Mouse (Mus musculus): ENCODE data around the gene Ahnak. TPM values are rescaled to one million over a fixed set of nuclear protein-coding genes. Genes with fewer than 3 reads are reported as not detected.
A peak's percentile ranks its signal among the peaks of the same experiment; 100 is the strongest.

Ahnak gene
- polyA plus RNA-seq, 1 experiment from 2014 or later = 31.0 TPM

- Histone ChIP-seq H3K27me3 (ENCODE audit: control insufficient read depth, insufficient read depth, low read depth, low read length) (no peaks in the 10 kb centered on the region), H3K4me3 (ENCODE audit: low read length) (no peak overlapping the region), H3K9ac (ENCODE audit: low read length) (no peak overlapping the region), H3K36me3 (ENCODE audit: control insufficient read depth, insufficient read depth, low read length) (peaks cover 56% of the 10 kb centered on the region), H3K9me3 (ENCODE audit: control insufficient read depth, low read length) (no peaks in the 10 kb centered on the region), H3K4me2 (ENCODE audit: low read depth, low read length) (no peak overlapping the region), H3K4me1 (replicated peaks; ENCODE audit: control insufficient read depth, insufficient read depth, low read length) (peaks cover 23% of the 10 kb centered on the region), H3K27ac (ENCODE audit: low read length) (no peak overlapping the region)
- 85% methylated on average over 7 of the region's 7 CpGs for WGBS
- ATAC-seq (ENCODE audit: low read depth) = no peak
Measured at GRCm38 (mm10) chr19:8946929-8947328, 42.2 kb upstream of the Ahnak start.

DNA sequence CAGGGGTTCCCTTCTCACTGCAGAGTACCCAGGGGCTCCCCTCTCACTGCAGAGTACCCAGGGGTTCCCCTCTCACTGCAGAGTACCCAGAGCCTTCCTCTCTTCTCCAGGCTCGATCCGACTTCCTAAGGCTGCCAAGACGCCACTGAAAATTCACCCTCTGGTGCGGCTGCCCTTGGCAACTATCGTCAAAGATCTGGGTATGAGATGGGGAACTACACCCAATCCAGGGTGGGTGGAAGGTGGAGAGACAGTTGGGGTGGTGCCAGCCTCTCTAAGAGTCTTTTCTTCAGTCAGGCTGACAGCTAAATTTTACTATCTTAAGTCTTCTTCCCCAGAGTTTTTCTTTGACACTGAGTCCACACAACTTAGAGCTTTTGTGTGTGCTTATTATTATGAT is 38.9 kb upstream of the Ahnak start:
- H3K4me2 ChIP-seq (ENCODE audit: low read depth, low read length) = no peak overlapping the region
- no peak overlapping the region for H3K9ac ChIP-seq (ENCODE audit: low read length)
- H3K36me3 ChIP-seq (ENCODE audit: control insufficient read depth, insufficient read depth, low read length) = peaks cover 53% of the 10 kb centered on the region
- H3K4me1 ChIP-seq (replicated peaks; ENCODE audit: control insufficient read depth, insufficient read depth, low read length) = peaks cover 12% of the 10 kb centered on the region
- 90% methylated on average over 5 of the region's 5 CpGs for WGBS
- no peaks in the 10 kb centered on the region for H3K27me3 ChIP-seq (ENCODE audit: control insufficient read depth, insufficient read depth, low read depth, low read length)
- H3K27ac ChIP-seq (ENCODE audit: low read length) = no peak overlapping the region
- ATAC-seq (ENCODE audit: low read depth) = no peak
- H3K9me3 ChIP-seq (ENCODE audit: control insufficient read depth, low read length) = no peaks in the 10 kb centered on the region
- no peak overlapping the region for H3K4me3 ChIP-seq (ENCODE audit: low read length)

DNA sequence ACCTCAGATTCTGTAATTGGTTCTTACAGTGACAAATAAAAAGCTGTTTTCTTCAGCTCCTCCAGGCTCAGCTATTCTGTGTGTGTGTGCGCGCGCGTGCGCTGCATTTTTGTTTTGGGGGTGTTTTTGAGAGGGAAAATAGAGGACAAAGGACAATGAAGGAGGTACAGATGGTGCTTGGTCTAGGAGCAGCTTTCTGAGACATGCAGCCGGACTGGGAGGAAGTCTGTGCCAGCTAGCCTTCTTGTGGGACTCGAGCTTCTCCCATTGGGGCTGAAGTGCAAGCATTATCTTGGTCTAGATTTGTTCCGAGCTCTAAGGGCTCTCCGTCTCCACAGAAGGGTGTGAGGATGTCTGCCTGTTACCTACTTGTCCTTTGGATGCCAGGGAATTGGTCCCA is 36.8 kb upstream of the Ahnak start:
- Histone ChIP-seq H3K9me3 (ENCODE audit: control insufficient read depth, low read length) (no peaks in the 10 kb centered on the region), H3K36me3 (ENCODE audit: control insufficient read depth, insufficient read depth, low read length) (peaks cover 46% of the 10 kb centered on the region), H3K4me1 (replicated peaks; ENCODE audit: control insufficient read depth, insufficient read depth, low read length) (peaks cover 11% of the 10 kb centered on the region), H3K9ac (ENCODE audit: low read length) (no peak overlapping the region), H3K27me3 (ENCODE audit: control insufficient read depth, insufficient read depth, low read depth, low read length) (no peaks in the 10 kb centered on the region), H3K27ac (ENCODE audit: low read length) (no peak overlapping the region), H3K4me2 (ENCODE audit: low read depth, low read length) (no peak overlapping the region), H3K4me3 (ENCODE audit: low read length) (no peak overlapping the region)
- no peak for ATAC-seq (ENCODE audit: low read depth)
- 89% methylated on average over 9 of the region's 9 CpGs for WGBS

DNA sequence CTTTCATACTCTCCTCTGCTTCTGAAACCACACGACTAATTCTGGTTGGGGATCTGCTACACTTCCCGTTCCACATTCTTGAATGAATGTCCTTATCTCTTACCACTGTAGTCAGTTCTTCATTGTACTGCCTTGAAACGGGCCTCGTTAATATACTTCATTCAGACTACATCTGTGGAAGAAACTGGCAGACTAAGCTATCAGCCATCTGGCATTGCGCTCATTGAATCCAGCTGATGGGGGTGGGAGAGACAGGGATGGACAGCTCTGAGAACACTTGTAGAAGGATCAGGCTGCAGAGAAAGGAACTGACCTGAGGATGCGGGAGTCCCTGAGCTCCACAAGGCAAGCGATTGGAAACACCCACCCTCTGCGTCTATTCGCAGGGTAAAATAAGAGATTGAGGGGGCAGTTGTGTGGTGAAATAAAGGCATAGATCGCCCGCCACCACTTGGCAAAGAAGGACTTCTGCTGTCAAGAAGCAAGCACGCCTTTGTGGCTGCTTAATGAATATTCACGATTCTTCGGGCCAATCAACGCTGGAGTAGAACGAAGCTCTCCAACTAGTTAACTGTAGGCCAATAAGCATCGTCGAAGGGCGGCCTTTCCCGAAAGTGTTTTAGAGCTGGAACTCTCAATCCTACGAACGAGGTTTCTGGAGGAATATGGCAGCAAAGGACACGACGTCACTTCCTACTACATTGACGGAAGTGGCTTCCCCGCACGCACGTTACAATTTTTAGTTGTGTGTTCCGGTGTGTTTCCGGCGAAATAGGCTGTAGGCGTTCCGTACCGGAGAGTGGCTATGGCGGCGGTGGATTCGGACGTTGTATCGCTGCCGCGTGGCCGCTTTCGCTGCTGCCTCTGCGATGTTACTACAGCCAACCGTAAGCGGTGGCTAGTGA is 35.7 kb upstream of the Ahnak start, which contains the start of gene Tut1:
Gene Tut1 (plus strand): TSS at position 713 of the 905 bp plus-strand sequence.
- H3K4me2 ChIP-seq (ENCODE audit: low read depth, low read length) = peak within 1 kb of the TSS; percentile 71
- WGBS = 2% methylated on average over 46 of the region's 46 CpGs
- peaks cover 41% of the 10 kb centered on the region for H3K36me3 ChIP-seq (ENCODE audit: control insufficient read depth, insufficient read depth, low read length)
- peak; percentile 95 for ATAC-seq (ENCODE audit: low read depth)
- H3K9ac ChIP-seq (ENCODE audit: low read length) = peak within 1 kb of the TSS; percentile 81
- H3K4me3 ChIP-seq (ENCODE audit: low read length) = peak within 1 kb of the TSS; percentile 79
- H3K27me3 ChIP-seq (ENCODE audit: control insufficient read depth, insufficient read depth, low read depth, low read length) = no peaks in the 10 kb centered on the region
- H3K27ac ChIP-seq (ENCODE audit: low read length) = peak within 1 kb of the TSS; percentile 76
- no peaks in the 10 kb centered on the region for H3K9me3 ChIP-seq (ENCODE audit: control insufficient read depth, low read length)
- peaks cover 11% of the 10 kb centered on the region for H3K4me1 ChIP-seq (replicated peaks; ENCODE audit: control insufficient read depth, insufficient read depth, low read length)

- no peak for ATAC-seq (ENCODE audit: low read depth)
- Histone ChIP-seq H3K27ac (ENCODE audit: low read length) (peak overlapping the region; percentile 76), H3K36me3 (ENCODE audit: control insufficient read depth, insufficient read depth, low read length) (peaks cover 37% of the 10 kb centered on the region), H3K4me2 (ENCODE audit: low read depth, low read length) (peak overlapping the region; percentile 71), H3K4me3 (ENCODE audit: low read length) (peak overlapping the region; percentile 79), H3K9ac (ENCODE audit: low read length) (peak overlapping the region; percentile 81), H3K27me3 (ENCODE audit: control insufficient read depth, insufficient read depth, low read depth, low read length) (no peaks in the 10 kb centered on the region), H3K4me1 (replicated peaks; ENCODE audit: control insufficient read depth, insufficient read depth, low read length) (peaks cover 11% of the 10 kb centered on the region), H3K9me3 (ENCODE audit: control insufficient read depth, low read length) (no peaks in the 10 kb centered on the region)
- 5% methylated on average over 9 of the region's 9 CpGs for WGBS
Measured at GRCm38 (mm10) chr19:8954171-8954570, 34.9 kb upstream of the Ahnak start.

GRCm38 (mm10) chr19:8962256-8962655 is 26.8 kb upstream of the Ahnak start:
- peaks cover 55% of the 10 kb centered on the region for H3K36me3 ChIP-seq (ENCODE audit: control insufficient read depth, insufficient read depth, low read length)
- H3K27ac ChIP-seq (ENCODE audit: low read length) = no peak overlapping the region
- no peaks in the 10 kb centered on the region for H3K9me3 ChIP-seq (ENCODE audit: control insufficient read depth, low read length)
- ATAC-seq (ENCODE audit: low read depth) = no peak
- H3K9ac ChIP-seq (ENCODE audit: low read length) = no peak overlapping the region
- H3K27me3 ChIP-seq (ENCODE audit: control insufficient read depth, insufficient read depth, low read depth, low read length) = no peaks in the 10 kb centered on the region
- H3K4me2 ChIP-seq (ENCODE audit: low read depth, low read length) = no peak overlapping the region
- 83% methylated on average over 2 of the region's 2 CpGs for WGBS
- peaks cover 8% of the 10 kb centered on the region for H3K4me1 ChIP-seq (replicated peaks; ENCODE audit: control insufficient read depth, insufficient read depth, low read length)
- no peak overlapping the region for H3K4me3 ChIP-seq (ENCODE audit: low read length)

DNA sequence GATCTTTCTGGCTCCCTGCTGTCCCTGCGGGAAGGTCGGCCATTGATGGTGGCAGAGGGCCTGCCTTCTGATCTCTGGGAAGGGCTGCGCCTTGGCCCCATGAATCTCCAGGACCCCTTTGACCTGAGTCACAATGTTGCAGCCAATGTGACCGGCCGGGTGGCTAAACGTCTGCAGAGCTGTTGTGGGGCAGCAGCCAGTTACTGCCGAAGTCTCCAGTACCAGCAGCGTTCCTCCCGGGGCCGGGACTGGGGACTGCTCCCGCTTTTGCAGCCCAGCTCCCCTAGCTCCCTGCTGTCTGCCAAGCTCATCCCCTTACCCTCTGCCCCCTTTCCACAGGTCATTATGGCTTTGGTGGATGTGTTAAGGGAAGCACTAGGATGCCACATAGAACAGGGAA is 24.0 kb upstream of the Ahnak start:
- H3K4me1 ChIP-seq (replicated peaks; ENCODE audit: control insufficient read depth, insufficient read depth, low read length) = peaks cover 13% of the 10 kb centered on the region
- WGBS = 87% methylated on average over 11 of the region's 11 CpGs
- peaks cover 49% of the 10 kb centered on the region for H3K36me3 ChIP-seq (ENCODE audit: control insufficient read depth, insufficient read depth, low read length)
- H3K4me2 ChIP-seq (ENCODE audit: low read depth, low read length) = no peak overlapping the region
- H3K27me3 ChIP-seq (ENCODE audit: control insufficient read depth, insufficient read depth, low read depth, low read length) = no peaks in the 10 kb centered on the region
- H3K4me3 ChIP-seq (ENCODE audit: low read length) = no peak overlapping the region; the same call in 1 of the 2 replicates
- H3K9ac ChIP-seq (ENCODE audit: low read length) = no peak overlapping the region; the same call in 1 of the 2 replicates
- no peak for ATAC-seq (ENCODE audit: low read depth)
- H3K9me3 ChIP-seq (ENCODE audit: control insufficient read depth, low read length) = no peaks in the 10 kb centered on the region
- H3K27ac ChIP-seq (ENCODE audit: low read length) = peak overlapping the region; percentile 98; the same call in 1 of the 2 replicates

DNA sequence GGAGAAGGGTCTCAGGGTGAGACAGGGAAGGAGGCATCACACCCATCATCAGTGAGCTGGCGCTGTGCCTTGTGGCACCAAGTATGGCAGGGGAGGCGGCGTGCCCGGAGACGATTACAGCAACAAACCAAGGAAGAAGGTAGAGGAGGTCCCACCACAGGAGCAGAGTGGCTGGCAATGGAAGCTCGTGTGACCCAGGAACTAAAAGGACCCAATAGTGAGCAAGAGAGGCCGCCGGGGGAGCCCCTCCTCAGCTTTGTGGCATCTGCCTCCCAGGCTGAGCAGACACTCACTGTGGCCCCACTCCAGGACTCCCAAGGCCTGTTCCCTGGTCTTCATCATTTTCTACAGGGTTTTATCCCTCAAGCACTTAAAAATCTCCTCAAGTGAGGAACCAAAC is 23.3 kb upstream of the Ahnak start:
- peaks cover 54% of the 10 kb centered on the region for H3K36me3 ChIP-seq (ENCODE audit: control insufficient read depth, insufficient read depth, low read length)
- H3K4me2 ChIP-seq (ENCODE audit: low read depth, low read length) = peak overlapping the region; percentile 68
- no peaks in the 10 kb centered on the region for H3K9me3 ChIP-seq (ENCODE audit: control insufficient read depth, low read length)
- H3K9ac ChIP-seq (ENCODE audit: low read length) = peak overlapping the region; percentile 65
- WGBS = 66% methylated on average over 8 of the region's 8 CpGs
- peak overlapping the region; percentile 98 for H3K27ac ChIP-seq (ENCODE audit: low read length)
- H3K4me1 ChIP-seq (replicated peaks; ENCODE audit: control insufficient read depth, insufficient read depth, low read length) = peaks cover 13% of the 10 kb centered on the region
- H3K4me3 ChIP-seq (ENCODE audit: low read length) = peak overlapping the region; percentile 68
- no peak for ATAC-seq (ENCODE audit: low read depth)
- H3K27me3 ChIP-seq (ENCODE audit: control insufficient read depth, insufficient read depth, low read depth, low read length) = no peaks in the 10 kb centered on the region

- ATAC-seq (ENCODE audit: low read depth) = no peak
- Histone ChIP-seq H3K36me3 (ENCODE audit: control insufficient read depth, insufficient read depth, low read length) (peaks cover 54% of the 10 kb centered on the region), H3K27ac (ENCODE audit: low read length) (peak overlapping the region; percentile 98), H3K9me3 (ENCODE audit: control insufficient read depth, low read length) (no peaks in the 10 kb centered on the region), H3K9ac (ENCODE audit: low read length) (peak overlapping the region; percentile 65), H3K4me1 (replicated peaks; ENCODE audit: control insufficient read depth, insufficient read depth, low read length) (peaks cover 13% of the 10 kb centered on the region), H3K4me2 (ENCODE audit: low read depth, low read length) (peak overlapping the region; percentile 68), H3K4me3 (ENCODE audit: low read length) (peak overlapping the region; percentile 68), H3K27me3 (ENCODE audit: control insufficient read depth, insufficient read depth, low read depth, low read length) (no peaks in the 10 kb centered on the region)
- WGBS = 28% methylated on average over 5 of the region's 5 CpGs
Measured at GRCm38 (mm10) chr19:8966198-8966589, 22.9 kb upstream of the Ahnak start.

Data from lung, embryonic 16.5 days (tissue).